Mouse (Mus musculus) MEL (cell line): ENCODE measurements around the gene Gm45902. TPM values are rescaled to one million over a fixed set of nuclear protein-coding genes. Genes with fewer than 3 reads are reported as not detected.

Source experiments
- DNase-seq: peaks from one replicate; pipeline ENCODE4 v3.0.0; 2011; ENCODE audit warnings: low read depth, low spot score
- H3K27ac ChIP-seq: 2 replicates; pipeline ENCODE4 v1.5.1; 2012; ENCODE audit warnings: low read depth, mild to moderate bottlenecking, control low read depth, low read length, moderate library complexity; ENCODE audit not compliant: control insufficient read depth
- H3K27me3 ChIP-seq, 2 experiments: fragments of 150-350 bp in 1 of 2; sonication (generic) in 1 of 2; 2 replicates each; pipeline ENCODE4 v1.6.1; 2012; ENCODE audit warnings: low read length in 2 of 2, mild to moderate bottlenecking in 2 of 2, improper control_type of control experiment in 1 of 2, moderate library complexity in 1 of 2; ENCODE audit not compliant: insufficient read depth in 2 of 2, control insufficient read depth in 1 of 2
- H3K36me3 ChIP-seq, 2 experiments: 2 replicates each; pipeline ENCODE4 v1.6.1; 2012 to 2014; ENCODE audit warnings: low read length in 2 of 2, improper control_type of control experiment in 1 of 2, inconsistent platforms in 1 of 2, mild to moderate bottlenecking in 1 of 2; ENCODE audit not compliant: insufficient read depth in 2 of 2, control insufficient read depth in 1 of 2
- H3K4me1 ChIP-seq, 2 experiments: fragments of 150-350 bp in 1 of 2; sonication (generic) in 1 of 2; 2 replicates each; pipeline ENCODE4 v1.6.1; 2012; ENCODE audit warnings: low read length in 2 of 2, improper control_type of control experiment in 1 of 2, mild to moderate bottlenecking in 1 of 2; ENCODE audit not compliant: insufficient read depth in 2 of 2, control insufficient read depth in 1 of 2
- H3K4me3 ChIP-seq, 2 experiments: fragments of 150-350 bp in 1 of 2; sonication (generic) in 1 of 2; 2 replicates each; pipeline ENCODE4 v1.5.1; 2012; ENCODE audit warnings: low read depth in 2 of 2, low read length in 2 of 2, mild to moderate bottlenecking in 2 of 2, moderate library complexity in 2 of 2, control low read depth in 1 of 2, improper control_type of control experiment in 1 of 2; ENCODE audit not compliant: control insufficient read depth in 1 of 2, insufficient read depth in 1 of 2
- H3K79me2 ChIP-seq: 2 replicates; pipeline ENCODE4 v1.6.1; 2012; ENCODE audit warnings: mild to moderate bottlenecking, low read length, moderate library complexity; ENCODE audit not compliant: control insufficient read depth, poor library complexity, insufficient read depth
- H3K9ac ChIP-seq: 2 replicates; pipeline ENCODE4 v1.6.1; 2012; ENCODE audit warnings: low read depth, mild to moderate bottlenecking, control low read depth, low read length, moderate library complexity; ENCODE audit not compliant: control insufficient read depth, poor library complexity, severe bottlenecking
- H3K9me3 ChIP-seq: fragments of 150-350 bp; sonication (generic); replicated peaks from 2 replicates; pipeline ENCODE4 v1.6.1; 2012; ENCODE audit warnings: mild to moderate bottlenecking, low read length, improper control_type of control experiment, moderate library complexity; ENCODE audit not compliant: insufficient read depth
- CTCF ChIP-seq, 3 experiments: IDR thresholded peaks in 2 of 3; conservative IDR thresholded peaks in 1 of 3; 2 replicates each; pipeline ENCODE4 v1.5.1; 2011 to 2012; ENCODE audit warnings: low read length in 3 of 3, low read depth in 2 of 3, mild to moderate bottlenecking in 2 of 3, improper control_type of control experiment in 1 of 3, inconsistent platforms in 1 of 3, mixed read lengths in 1 of 3, moderate library complexity in 1 of 3; ENCODE audit not compliant: control insufficient read depth in 1 of 3, insufficient read depth in 1 of 3, poor library complexity in 1 of 3, severe bottlenecking in 1 of 3
- TBP ChIP-seq: IDR thresholded peaks from 2 replicates; pipeline ENCODE4 v1.8.0; 2011; ENCODE audit warnings: low read depth, low read length, improper control_type of control experiment
- polyA plus RNA-seq, 2 experiments: library from polyadenylated mRNA; stranded (reverse) in 1 of 2; unstranded in 1 of 2; fragments of >175 nt in 1 of 2; fragments of >200 nt in 1 of 2; gene quantifications; 2 replicates each; pipeline versions ENCODE4 v1.2.1 to v1.2.4; 2012; ENCODE audit warnings: low replicate concordance in 2 of 2, low read depth in 1 of 2; ENCODE audit not compliant: insufficient read length in 2 of 2, insufficient read depth in 1 of 2, missing spikeins in 1 of 2
- total RNA-seq: library from RNA; depleted of rRNA; stranded (reverse); fragments of 300-350 nt; gene quantifications from 2 replicates; pipeline ENCODE4 v1.2.3, GENCODE M21; 2012; rRNA removed

Gene Gm45902
- total and polyA plus RNA-seq, 3 experiments, result 3.6 to 3.8 TPM; not detected in 1

- Histone ChIP-seq H3K4me3 (no peak overlapping the region), H3K9me3 (no peaks in the 10 kb centered on the region), H3K79me2 (no peaks in the 10 kb centered on the region), H3K4me1 (no peaks in the 10 kb centered on the region), H3K27ac (no peak overlapping the region), H3K9ac (no peak overlapping the region), H3K27me3 (no peaks in the 10 kb centered on the region), H3K36me3 (peaks cover 3 to 15% of the 10 kb centered on the region in 2 experiments; a peak in 3 of 4 replicates)
- peak; percentile 21 for DNase-seq
- peak in 2 of 3 experiments; percentile 4 to 25; a peak in 2 of 6 replicates for TF ChIP-seq CTCF (IDR thresholded peaks at IDR 0.05 in 2 of 3, conservative IDR thresholded peaks at IDR 0.05 in 1 of 3; ENCODE audit: control insufficient read depth in 1 of 3, insufficient read depth in 1 of 3, low read depth in 2 of 3, low read length in 3 of 3, poor library complexity in 1 of 3, severe bottlenecking in 1 of 3)
- TF ChIP-seq TBP, result no peak
These were observed 56.0 kb downstream of the Gm45902 start for GRCm38 (mm10) chr2:3456590-3456989.

Other genes with a start within 250 kb of the Gm45902 start
- 19.9 and 22.2 TPM in 2 replicates for gene Nmt2, start 228.6 kb downstream of the Gm45902 start, total RNA-seq
- 10 to 100 TPM in 1 of 2 experiments, not detected in 1; 34.1 TPM for gene Nmt2, start 228.6 kb downstream of the Gm45902 start, polyA plus RNA-seq
- 13.6 and 16.6 TPM in 2 replicates for gene Rpp38, start 180.1 kb downstream of the Gm45902 start, total RNA-seq
- 1 to 10 TPM in 1 of 2 experiments, not detected in 1; 9.9 TPM for gene Rpp38, start 180.1 kb downstream of the Gm45902 start, polyA plus RNA-seq
- gene Acbd7, start 176.6 kb downstream of the Gm45902 start, total RNA-seq, result 3.7 and 5.7 TPM in 2 replicates
- 1 to 10 TPM in 1 of 2 experiments, not detected in 1; 2.9 TPM for gene Acbd7, start 176.6 kb downstream of the Gm45902 start, polyA plus RNA-seq
- gene Olah, start 115.6 kb downstream of the Gm45902 start, total RNA-seq, result not detected in 2 replicates
- not detected for gene Olah, start 115.6 kb downstream of the Gm45902 start, polyA plus RNA-seq
- gene Meig1, start 90.1 kb downstream of the Gm45902 start, total RNA-seq, result 0.33 TPM in 1 of 2 replicates, not detected in the other
- gene Meig1, start 90.1 kb downstream of the Gm45902 start, polyA plus RNA-seq, result not detected
- gene Dclre1c, start 88.7 kb downstream of the Gm45902 start, total RNA-seq, result 7.2 and 7.5 TPM in 2 replicates
- gene Dclre1c, start 88.7 kb downstream of the Gm45902 start, polyA plus RNA-seq, result 100 to 1,000 TPM in 1 of 2 experiments, 10 to 100 TPM in 1; 13.8 to 162 TPM
- gene Suv39h2, start 37.8 kb downstream of the Gm45902 start, total RNA-seq, result 13.9 and 14.3 TPM in 2 replicates
- 10 to 100 TPM in 1 of 2 experiments, not detected in 1; 16.0 TPM for gene Suv39h2, start 37.8 kb downstream of the Gm45902 start, polyA plus RNA-seq
- gene Hspa14, start within 50 bp of the Gm45902 start, total RNA-seq, result 158 and 161 TPM in 2 replicates
- 100 to 1,000 TPM; 129 to 333 TPM for gene Hspa14, start within 50 bp of the Gm45902 start, polyA plus RNA-seq
- 0.39 and 0.59 TPM in 2 replicates for gene Cdnf, start 240 bp upstream of the Gm45902 start, total RNA-seq
- gene Cdnf, start 240 bp upstream of the Gm45902 start, polyA plus RNA-seq, result under 1 TPM in 1 of 2 experiments, not detected in 1; 0.77 TPM
- 9.0 and 10.0 TPM in 2 replicates for gene Fam107b, start 57.7 kb upstream of the Gm45902 start, total RNA-seq
- gene Fam107b, start 57.7 kb upstream of the Gm45902 start, polyA plus RNA-seq, result 10 to 100 TPM in 1 of 2 experiments, not detected in 1; 15.5 TPM